Mouse (Mus musculus): ENCODE results near the gene Bend6.

Gene Bend6

GRCm38 (mm10) chr1:33907421-33908190, at the start of gene Bend6:
Gene Bend6, minus strand, starts transcription at chr1:33907816.
- peak; percentile 30 for DNase-seq (ENCODE audit: low read depth, low spot score)

DNA sequence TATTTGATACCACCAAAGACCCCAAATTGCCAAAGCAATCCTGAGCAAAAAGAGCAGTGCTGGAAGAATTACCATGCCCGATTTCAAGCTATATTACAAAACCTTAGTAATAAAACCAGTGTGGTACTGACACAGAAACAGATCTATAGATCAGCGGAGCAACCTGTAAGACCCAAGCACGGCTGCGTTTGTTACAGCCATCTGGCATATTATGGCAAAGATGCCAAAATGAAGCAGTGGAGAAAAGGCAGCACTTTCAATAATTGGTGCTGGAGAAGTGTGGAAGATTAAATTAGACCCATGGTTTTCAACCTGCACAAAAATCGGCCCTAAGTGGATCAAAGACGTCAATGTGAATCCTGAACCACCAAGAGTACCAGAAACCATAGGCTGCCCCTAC, 48.0 kb upstream of the Bend6 start:
- DNase-seq (ENCODE audit: low read depth, low spot score): no peak

- peak; percentile 15 for DNase-seq (ENCODE audit: low read depth, low spot score)
Observed at GRCm38 (mm10) chr1:33948511-33948910, 40.9 kb upstream of the Bend6 start.

DNA sequence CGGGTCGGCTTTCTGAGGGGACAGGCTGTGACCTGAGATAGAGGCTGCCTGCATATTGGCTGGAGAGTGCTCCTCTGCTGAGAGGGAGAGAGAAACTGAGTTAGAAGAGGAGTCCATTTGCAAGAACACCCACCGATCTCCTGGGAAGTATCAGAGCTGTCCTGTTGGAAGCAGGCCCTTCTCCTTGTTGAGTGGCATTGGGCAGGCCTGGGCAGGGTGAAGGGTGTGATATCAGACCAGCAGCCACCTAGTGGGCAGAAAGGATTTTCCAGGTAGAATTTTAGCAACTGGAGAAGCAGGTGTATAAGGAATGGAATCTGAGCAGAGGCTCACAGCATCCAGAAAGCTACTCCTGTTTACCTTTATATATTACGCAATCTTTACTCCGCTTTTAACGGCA, 40.2 kb upstream of the Bend6 start:
- DNase-seq (ENCODE audit: low read depth, low spot score): no peak

DNA sequence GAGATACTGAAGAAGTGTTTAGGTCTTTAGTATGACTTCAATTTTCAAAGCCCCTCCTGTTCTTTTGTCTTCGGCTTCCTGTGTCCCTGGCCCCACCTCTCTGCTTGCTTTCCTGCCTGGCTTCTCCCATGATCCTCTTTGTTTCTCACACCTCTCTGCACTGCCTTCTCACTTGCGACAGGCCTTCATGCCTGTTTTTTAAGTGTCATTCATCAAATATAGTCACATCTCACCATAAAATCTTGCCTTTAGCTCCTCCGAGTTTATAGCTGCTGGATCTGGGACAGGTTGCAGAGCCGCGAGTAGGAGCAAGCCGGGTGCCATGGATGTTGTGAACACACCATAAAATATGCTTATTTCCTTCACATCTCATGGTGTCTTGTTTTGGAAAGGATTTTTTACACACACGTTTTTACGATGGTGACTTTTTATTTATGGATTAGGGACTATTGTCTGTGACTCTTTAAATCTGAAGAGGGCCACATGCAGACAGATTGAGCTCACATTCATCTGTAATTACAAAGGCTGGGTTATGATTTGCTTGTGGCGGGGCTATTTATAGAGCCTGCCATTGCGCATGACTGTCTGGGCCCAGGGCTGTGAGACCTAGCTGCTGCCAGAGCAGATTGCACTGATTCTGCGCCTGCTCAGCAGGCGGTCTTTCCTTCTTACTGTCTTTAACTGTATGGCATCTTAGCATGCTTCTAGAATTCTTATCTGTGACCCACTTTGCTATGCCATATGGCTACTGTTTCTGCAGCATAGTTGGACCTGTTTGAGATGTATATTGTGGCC, 39.2 kb upstream of the Bend6 start:
- DNase-seq (ENCODE audit: low read depth, low spot score): peak; percentile 20

DNA sequence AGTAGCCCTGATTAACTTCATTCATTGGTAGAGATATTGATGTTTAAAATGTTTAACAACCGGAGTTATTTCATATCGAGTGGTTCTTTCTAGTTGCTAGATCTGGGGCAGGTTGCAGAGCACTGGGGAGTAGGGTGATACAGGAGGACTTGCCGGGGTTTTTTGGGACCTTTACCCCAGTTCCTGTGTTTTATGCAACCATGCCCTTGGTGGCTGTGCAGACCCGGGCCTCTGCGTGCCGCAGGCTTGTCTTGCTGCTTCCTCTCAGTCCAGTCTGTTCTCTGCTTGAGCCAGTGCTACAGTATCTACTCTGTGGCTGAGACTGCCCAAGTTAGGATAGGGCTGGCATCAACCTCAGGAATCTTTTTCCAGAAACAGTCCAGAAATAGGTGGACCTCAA, 38.1 kb upstream of the Bend6 start:
- no peak for DNase-seq (ENCODE audit: low read depth, low spot score)

DNA sequence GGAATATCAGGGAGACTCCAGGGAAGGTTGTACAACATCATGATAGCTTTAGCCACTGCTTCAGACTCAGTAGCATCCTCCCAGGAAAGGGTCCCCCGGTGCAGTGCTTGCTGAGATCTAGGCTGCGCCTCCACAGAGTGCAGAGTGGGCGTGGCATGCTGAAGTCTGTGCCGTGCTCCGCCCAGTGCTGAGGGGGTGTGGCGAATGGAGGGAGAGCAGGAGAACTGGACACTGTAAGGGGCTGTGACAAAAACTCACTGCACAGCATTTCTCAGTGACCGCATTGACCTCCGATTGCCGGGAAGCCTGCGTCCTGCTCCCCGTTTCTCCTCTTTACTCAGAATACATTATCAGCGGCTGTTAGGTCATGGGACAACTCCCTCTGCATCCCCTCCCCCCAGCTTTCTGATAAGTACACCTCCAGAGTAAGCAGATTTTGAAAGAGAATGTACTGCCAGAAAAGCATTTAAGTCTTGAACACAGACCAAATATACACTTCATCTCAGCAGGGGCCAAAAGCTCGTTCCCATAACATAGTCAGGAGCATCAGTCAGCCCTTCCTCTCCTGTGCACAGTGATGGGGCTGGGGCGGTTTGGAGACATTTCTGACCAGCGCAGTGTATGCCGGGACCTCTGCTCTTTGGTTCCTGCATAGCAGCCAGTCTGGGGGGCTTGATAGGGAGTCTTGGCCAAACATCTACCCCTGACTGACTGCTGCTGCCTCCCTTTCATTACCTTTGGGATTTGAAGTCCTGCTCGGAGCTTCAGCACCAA, 37.5 kb upstream of the Bend6 start:
- DNase-seq (ENCODE audit: low read depth, low spot score): no peak

DNA sequence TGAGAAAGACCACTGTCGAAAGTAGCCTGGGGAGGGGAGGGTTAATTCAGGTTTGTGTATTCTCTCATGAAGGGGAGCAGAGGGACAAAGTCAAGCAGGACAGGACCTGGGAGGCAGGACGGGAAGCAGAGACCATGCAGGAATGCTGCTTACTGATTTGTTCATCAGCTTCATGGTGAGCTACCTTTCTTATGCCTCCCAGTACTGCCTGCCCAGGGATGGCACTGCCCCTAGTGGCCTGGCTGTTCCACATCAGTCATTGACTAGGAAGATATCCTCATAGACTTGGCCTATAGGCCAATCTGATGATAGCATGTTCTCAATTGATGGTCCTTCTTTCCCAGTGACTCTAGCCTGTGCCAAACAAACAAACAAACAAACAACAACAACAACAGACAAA, 36.3 kb upstream of the Bend6 start:
- DNase-seq (ENCODE audit: low read depth, low spot score): no peak

GRCm38 (mm10) chr1:33942638-33943037, 35.0 kb upstream of the Bend6 start:
- no peak for DNase-seq (ENCODE audit: low read depth, low spot score)

DNA sequence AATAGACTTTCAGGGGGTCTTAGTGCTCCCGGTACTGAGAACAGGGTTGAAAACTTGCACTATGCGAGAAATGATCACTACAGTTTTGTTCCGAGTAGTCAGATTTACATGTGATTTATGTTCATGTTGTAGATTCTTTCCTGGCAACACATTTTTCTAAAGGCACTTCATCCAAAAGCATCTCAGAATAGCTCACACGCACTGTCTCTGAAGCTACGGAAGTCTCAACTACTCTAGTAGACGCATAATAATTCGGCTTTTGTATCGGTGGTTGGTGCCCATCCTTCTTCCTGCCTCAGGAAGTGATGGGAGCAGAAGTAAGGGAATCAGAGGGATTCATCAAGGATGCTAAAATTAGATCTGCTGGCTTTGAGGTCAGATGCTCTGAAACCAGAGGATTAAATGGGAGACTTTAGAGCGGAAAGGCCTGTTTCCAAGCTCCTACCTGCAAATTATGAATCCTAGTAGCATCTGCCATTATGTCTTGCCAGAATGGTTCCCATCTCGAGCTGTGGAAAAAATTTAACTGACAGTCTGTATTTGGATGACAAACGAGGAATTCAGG, 32.8 kb upstream of the Bend6 start:
- peak; percentile 15 for DNase-seq (ENCODE audit: low read depth, low spot score)

GRCm38 (mm10) chr1:33939828-33940227, 32.2 kb upstream of the Bend6 start:
- no peak for DNase-seq (ENCODE audit: low read depth, low spot score)

- DNase-seq (ENCODE audit: low read depth, low spot score): no peak
Observed at GRCm38 (mm10) chr1:33935946-33936345, 28.3 kb upstream of the Bend6 start.

DNA sequence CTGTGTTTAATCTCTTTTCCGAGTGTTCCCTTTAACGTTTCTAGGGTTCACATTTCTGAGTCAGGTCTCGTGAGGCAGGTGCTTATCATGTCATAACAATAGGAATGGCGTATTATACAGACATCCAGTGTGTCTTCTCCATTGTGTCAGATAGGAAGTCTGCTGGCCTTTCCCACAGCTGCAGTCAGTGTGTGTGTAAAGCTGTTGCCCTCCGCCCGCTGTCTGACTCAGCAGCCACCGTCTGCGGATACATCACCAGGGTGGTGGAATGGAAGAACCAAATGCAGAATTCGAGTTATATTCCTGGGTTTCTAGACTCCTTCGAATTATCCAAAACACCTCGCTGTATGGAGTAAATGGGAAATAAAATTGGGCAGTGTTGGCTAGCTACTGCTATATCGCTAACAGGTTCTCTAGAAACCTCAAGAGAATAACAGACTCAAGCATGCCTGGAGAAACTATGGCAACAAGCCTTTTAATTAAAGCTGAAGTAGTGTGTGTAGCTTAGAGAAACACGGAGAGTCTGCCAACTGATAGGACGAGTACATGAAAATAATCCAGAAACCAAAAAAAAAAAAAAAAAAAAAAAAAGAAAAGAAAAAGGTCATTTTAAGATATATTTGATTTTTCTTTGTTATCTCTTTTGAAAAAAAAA, 25.4 kb upstream of the Bend6 start:
- no peak for DNase-seq (ENCODE audit: low read depth, low spot score)

DNA sequence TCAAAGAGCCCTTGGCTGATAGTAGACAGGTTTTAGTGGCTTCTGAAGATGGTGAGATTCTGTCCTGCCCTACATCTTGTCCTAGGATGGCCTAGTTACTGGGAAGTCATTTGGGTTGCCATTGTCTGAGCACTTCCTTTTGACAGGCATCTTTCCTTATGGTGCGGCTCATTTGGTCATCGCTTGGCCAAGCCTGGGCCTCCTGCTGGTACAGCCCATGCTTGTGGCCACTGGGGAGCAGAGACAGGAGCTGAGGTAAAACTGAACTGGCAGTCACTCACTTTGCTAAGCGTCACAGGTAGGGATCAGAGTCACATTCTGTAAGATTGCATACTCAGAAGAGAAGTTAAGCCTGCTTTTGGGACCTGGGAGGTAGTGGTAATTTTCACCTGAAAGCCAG, 24.6 kb upstream of the Bend6 start:
- DNase-seq (ENCODE audit: low read depth, low spot score): no peak

DNA sequence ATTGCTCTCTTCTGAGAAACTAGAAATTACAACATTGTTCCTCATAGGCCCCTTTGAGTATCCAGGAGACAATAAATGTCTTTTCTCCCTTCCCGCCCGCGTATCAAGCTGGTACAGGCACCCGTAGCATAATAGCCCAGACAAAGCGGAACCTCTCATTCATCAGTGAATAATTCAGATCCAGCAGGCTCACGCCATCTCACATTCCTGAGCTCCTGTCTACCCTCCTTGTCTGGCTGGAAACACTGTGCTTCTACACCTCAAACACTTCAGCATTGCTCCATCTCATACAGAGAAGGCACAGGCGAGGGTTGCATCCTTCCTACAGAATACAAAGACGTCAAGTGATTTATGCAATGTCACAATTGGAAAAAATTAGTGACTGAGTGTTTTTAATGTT, 24.2 kb upstream of the Bend6 start:
- no peak for DNase-seq (ENCODE audit: low read depth, low spot score)

- DNase-seq (ENCODE audit: low read depth, low spot score): no peak
Observed at GRCm38 (mm10) chr1:33927466-33927865, 19.9 kb upstream of the Bend6 start.

DNA sequence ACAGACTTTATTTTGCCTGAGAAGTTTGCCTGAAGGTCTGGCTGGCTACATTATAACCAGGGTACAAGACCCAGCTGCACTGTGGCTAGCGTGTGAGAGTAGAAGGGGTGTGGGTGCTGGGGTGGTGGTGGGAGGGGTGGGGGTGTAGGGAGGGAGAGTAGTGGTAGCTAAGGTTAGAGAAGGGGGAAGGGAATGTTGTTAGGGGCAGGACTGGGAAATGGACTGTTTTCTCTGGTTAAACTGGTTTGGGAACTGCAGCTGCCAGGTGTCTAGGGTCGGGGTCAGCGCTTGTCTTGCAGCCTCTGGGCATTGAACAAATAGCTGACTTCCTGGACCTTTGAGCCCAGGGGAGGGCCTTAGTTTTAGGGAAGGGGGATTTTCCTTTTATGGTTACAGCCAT, 17.7 kb upstream of the Bend6 start:
- no peak for DNase-seq (ENCODE audit: low read depth, low spot score)

DNA sequence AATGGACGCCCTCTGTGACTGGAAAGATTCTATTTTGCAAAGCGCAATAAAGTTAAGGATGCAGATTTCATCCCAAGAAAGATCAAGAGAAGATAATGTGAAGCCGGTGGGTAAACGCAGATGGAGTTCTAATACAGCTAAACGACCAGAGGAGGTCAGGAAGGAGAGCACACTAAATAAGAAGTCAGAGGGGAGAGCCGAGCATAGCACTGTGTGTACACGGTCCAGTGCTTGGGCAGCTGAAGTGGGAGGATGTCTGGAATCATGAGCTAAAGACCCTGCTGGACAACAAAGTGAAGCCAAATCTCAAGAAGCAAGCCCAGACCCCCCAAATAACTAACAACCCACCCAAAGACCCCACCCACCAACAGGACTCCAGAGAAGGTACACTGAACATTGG, 15.4 kb upstream of the Bend6 start:
- no peak for DNase-seq (ENCODE audit: low read depth, low spot score)

- no peak for DNase-seq (ENCODE audit: low read depth, low spot score)
Observed at GRCm38 (mm10) chr1:33916554-33916953, 8.9 kb upstream of the Bend6 start.

GRCm38 (mm10) chr1:33911589-33911988, 4.0 kb upstream of the Bend6 start:
- no peak for DNase-seq (ENCODE audit: low read depth, low spot score)

DNA sequence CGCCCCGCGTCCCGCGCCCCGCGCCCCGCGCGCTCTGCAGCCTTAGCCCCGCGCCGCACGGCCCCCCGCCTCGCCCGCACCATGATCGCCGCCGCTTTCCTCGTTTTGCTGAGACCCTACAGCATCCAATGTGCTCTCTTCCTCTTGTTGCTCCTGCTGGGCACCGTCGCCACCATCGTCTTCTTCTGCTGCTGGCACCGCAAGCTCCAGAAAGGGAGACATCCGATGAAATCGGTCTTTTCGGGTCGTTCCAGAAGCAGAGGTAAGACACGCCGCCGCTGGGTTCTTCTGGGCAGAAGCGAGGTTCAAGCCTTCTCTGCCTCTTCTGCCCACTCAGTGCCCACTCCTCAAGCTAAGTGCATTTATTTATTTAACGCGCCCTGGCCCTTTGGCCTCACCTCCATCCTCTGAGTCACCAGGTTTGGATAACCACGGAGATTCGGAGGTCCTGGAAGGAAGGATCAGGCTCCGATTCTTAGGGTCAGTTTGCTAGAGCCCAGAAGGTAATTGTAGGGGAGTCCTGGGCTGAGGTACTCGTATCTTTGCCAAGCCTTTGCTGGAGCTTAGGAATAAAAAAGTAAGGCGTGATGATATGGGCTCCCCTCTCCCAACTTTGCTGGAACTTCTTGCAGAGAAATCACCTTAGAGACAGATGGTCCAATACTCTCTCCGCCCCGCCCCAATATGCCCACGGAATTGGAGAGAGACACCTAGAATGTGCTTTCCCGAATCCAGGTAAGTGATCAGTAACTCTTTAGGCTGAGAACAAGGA, 761 bp upstream of the Bend6 start, which contains the start of gene Dst:
Dst (plus strand) TSS at position 35 of the 772 bp plus-strand sequence.
- no peak for DNase-seq (ENCODE audit: low read depth, low spot score)
